Mouse (Mus musculus) heart, postnatal 0 days (tissue): ENCODE results near the gene Smg9.

ENCODE experiments used
- CTCF ChIP-seq: IDR thresholded peaks from 2 replicates; pipeline ENCODE4 v1.5.1; 2016; ENCODE audit warnings: antibody characterized with exemption, control low read depth, low read depth
- EP300 ChIP-seq: IDR thresholded peaks from 2 replicates; pipeline ENCODE4 v1.6.1; 2016; ENCODE audit warnings: antibody characterized with exemption, low read depth

DNA sequence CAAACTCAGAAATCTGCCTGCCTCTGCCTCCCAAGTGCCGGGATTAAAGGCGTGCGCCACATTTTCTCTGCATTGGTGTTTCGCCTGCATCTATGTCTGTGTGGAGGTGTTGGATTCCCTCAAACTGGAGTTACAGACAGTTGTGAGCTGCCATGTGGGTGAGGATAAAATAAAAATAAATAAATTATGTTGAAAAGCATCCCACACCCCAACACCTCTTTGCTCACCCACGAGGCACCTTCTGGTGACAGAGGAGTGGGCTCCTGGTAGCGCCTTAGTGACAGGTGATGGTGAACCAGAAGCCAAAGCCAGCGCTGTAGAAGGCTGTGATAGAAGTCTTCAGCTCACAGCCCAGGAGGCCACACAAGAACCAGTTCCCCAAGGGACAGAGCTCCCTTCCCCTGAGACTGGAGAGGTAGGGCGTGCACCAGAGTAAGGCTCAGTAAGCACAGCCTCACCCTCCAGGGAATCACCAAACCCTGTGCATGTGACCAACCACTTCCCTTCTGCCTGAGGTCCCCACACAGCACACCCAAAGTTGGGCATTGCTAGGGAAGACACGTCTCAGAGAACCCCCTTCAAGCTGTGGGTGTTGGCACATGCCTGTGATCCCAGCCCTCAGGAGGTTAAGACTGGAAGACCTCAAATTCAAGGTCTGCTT lies 46.0 kb downstream of the Smg9 start:
- TF ChIP-seq CTCF = no peak
- no peak for TF ChIP-seq EP300
